Mouse (Mus musculus): Measurements from ENCODE around the gene Osgep. TPM values are rescaled to one million over a fixed set of nuclear protein-coding genes. Genes with fewer than 3 reads are reported as not detected.
"Not testable (repeated sequence)": the region's sequence is repeated elsewhere in the genome, so short reads cannot be mapped to it uniquely, and the experiment has no call there.

The Osgep gene
- polyA plus RNA-seq, 1 experiment from 2014 or later = 117 TPM

DNA sequence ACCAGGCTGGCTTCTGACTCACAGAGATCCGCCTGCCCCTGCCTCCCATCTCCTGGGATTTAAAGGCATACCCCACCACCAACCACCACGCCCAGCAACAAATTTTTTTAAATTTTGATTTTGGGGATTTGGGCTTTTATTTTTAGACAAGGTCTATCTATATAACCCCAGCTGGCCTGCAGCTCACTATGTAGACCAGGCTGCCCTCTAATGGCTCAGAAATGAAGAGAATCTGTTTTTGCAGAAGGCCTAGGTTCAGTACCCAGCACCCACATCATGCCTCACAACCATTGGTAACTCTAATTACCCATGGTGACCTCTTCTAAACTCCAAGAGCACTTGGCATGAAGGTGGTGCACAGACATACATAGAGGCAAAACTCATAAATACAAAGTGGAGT lies 53.4 kb downstream of the Osgep start:
- Histone ChIP-seq H3K27ac (ENCODE audit: low read length) (no peak overlapping the region), H3K36me3 (ENCODE audit: control insufficient read depth, insufficient read depth, low read length) (no peaks in the 10 kb centered on the region), H3K9ac (ENCODE audit: low read depth, low read length) (no peak overlapping the region), H3K4me1 (ENCODE audit: control insufficient read depth, insufficient read depth, low read length) (peaks cover 4% of the 10 kb centered on the region), H3K4me3 (ENCODE audit: low read depth, low read length) (peak overlapping the region; percentile 50; the same call in 1 of the 2 replicates), H3K9me3 (replicated peaks; ENCODE audit: control insufficient read depth, low read length, poor library complexity, severe bottlenecking) (no peaks in the 10 kb centered on the region), H3K4me2 (ENCODE audit: low read length) (peak overlapping the region; percentile 67), H3K27me3 (ENCODE audit: control insufficient read depth, insufficient read depth, low read depth, low read length) (no peaks in the 10 kb centered on the region)
- ATAC-seq = no peak
- WGBS = 98% methylated on average over 2 of the region's 2 CpGs

DNA sequence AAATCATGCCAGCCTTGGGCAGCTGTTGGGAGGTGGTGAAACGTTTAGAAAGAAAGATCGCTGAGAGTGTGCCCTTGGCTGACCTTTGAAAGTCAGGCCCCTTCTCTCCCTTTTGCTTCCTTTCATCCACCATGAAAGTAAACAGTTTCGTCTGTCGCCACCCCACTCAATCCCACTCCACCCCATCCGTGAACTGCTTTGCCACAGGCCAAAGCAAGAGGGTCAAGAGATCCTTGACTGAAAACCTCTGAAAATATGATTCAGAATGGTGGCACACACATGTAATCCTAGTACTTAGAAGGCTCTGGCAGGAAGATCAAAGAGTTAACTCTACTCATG lies 53.9 kb downstream of the Osgep start:
- Histone ChIP-seq H3K27me3 (ENCODE audit: control insufficient read depth, insufficient read depth, low read depth, low read length) (no peaks in the 10 kb centered on the region), H3K9ac (ENCODE audit: low read depth, low read length) (peak overlapping the region; percentile 65), H3K4me2 (ENCODE audit: low read length) (peak overlapping the region; percentile 67), H3K27ac (ENCODE audit: low read length) (peak overlapping the region; percentile 5; the same call in 1 of the 2 replicates), H3K4me3 (ENCODE audit: low read depth, low read length) (peak overlapping the region; percentile 50), H3K9me3 (replicated peaks; ENCODE audit: control insufficient read depth, low read length, poor library complexity, severe bottlenecking) (no peaks in the 10 kb centered on the region), H3K4me1 (ENCODE audit: control insufficient read depth, insufficient read depth, low read length) (peaks cover 4% of the 10 kb centered on the region), H3K36me3 (ENCODE audit: control insufficient read depth, insufficient read depth, low read length) (no peaks in the 10 kb centered on the region)
- no peak; the same call in 1 of the 2 replicates for ATAC-seq
- WGBS = 34% methylated on average over 5 of the region's 5 CpGs

GRCm38 (mm10) chr14:50869889-50870804 lies 54.5 kb downstream of the Osgep start, which contains the start of gene Tep1:
Gene Tep1, minus strand, starts transcription at chr14:50870560.
- peak within 1 kb of the TSS; percentile 67 for H3K4me2 ChIP-seq (ENCODE audit: low read length)
- ATAC-seq = peak; percentile 95
- H3K9me3 ChIP-seq (replicated peaks; ENCODE audit: control insufficient read depth, low read length, poor library complexity, severe bottlenecking) = no peaks in the 10 kb centered on the region
- peak within 1 kb of the TSS; percentile 5; the same call in 1 of the 2 replicates for H3K27ac ChIP-seq (ENCODE audit: low read length)
- no peaks in the 10 kb centered on the region for H3K36me3 ChIP-seq (ENCODE audit: control insufficient read depth, insufficient read depth, low read length)
- peak within 1 kb of the TSS; percentile 50 for H3K4me3 ChIP-seq (ENCODE audit: low read depth, low read length)
- H3K9ac ChIP-seq (ENCODE audit: low read depth, low read length) = peak within 1 kb of the TSS; percentile 65
- peaks cover 4% of the 10 kb centered on the region for H3K4me1 ChIP-seq (ENCODE audit: control insufficient read depth, insufficient read depth, low read length)
- 10% methylated on average over 32 of the region's 32 CpGs for WGBS
- no peaks in the 10 kb centered on the region for H3K27me3 ChIP-seq (ENCODE audit: control insufficient read depth, insufficient read depth, low read depth, low read length)

DNA sequence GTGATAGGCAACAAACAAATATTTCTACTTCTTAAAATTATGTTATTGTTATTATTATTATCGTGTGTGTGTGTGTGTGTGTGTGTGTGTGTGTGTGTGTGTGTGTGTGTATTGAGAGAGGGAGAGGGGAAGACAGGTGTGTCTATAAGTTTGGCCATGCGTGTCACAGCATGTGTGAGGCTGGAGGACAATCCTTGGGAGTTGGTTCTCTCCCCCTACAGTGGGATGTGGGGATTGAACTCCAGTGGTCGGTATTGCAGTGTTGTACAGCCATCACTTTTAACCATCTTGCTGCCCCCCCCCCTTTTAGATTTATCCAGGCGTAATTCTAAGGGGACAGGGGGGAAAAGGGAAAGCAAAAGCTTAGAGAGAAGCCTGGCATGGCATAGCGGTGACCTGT lies 56.0 kb downstream of the Osgep start:
- WGBS = 88% methylated on average over 5 of the region's 5 CpGs
- ATAC-seq = no peak

DNA sequence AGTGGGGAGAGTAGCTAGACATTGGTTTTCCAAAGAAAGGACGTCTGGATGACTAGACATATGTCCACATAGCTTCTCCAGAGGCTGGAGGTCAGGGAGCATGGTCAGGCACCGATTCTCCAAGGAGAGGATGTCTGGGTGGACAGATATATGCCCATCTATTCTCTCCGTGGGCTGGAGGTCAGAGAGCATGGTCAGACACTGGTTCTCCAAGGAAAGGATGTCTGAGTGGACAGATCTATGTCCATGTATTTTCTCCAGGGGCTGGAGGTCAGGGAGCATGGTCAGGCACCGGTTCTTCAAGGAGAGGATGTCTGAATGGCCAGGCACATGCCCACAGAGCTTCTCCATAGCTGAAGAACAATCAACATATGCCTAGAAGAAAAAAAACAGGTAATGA lies 56.5 kb downstream of the Osgep start:
- WGBS = 85% methylated on average over 4 of the region's 4 CpGs
- no peaks in the 10 kb centered on the region for H3K36me3 ChIP-seq (ENCODE audit: control insufficient read depth, insufficient read depth, low read length)
- H3K4me2 ChIP-seq (ENCODE audit: low read length) = no peak overlapping the region
- no peak overlapping the region for H3K27ac ChIP-seq (ENCODE audit: low read length)
- peaks cover 4% of the 10 kb centered on the region for H3K4me1 ChIP-seq (ENCODE audit: control insufficient read depth, insufficient read depth, low read length)
- H3K4me3 ChIP-seq (ENCODE audit: low read depth, low read length) = no peak overlapping the region
- H3K9me3 ChIP-seq (replicated peaks; ENCODE audit: control insufficient read depth, low read length, poor library complexity, severe bottlenecking) = no peaks in the 10 kb centered on the region
- H3K27me3 ChIP-seq (ENCODE audit: control insufficient read depth, insufficient read depth, low read depth, low read length) = no peaks in the 10 kb centered on the region
- no peak for ATAC-seq
- no peak overlapping the region for H3K9ac ChIP-seq (ENCODE audit: low read depth, low read length)

More for the DNA sequence above, 56.0 kb downstream of the Osgep start:
- peaks cover 4% of the 10 kb centered on the region for H3K4me1 ChIP-seq (ENCODE audit: control insufficient read depth, insufficient read depth, low read length)
- no peak overlapping the region for H3K9ac ChIP-seq (ENCODE audit: low read depth, low read length)
- no peaks in the 10 kb centered on the region for H3K36me3 ChIP-seq (ENCODE audit: control insufficient read depth, insufficient read depth, low read length)
- H3K27me3 ChIP-seq (ENCODE audit: control insufficient read depth, insufficient read depth, low read depth, low read length) = no peaks in the 10 kb centered on the region
- H3K4me3 ChIP-seq (ENCODE audit: low read depth, low read length) = no peak overlapping the region
- no peaks in the 10 kb centered on the region for H3K9me3 ChIP-seq (replicated peaks; ENCODE audit: control insufficient read depth, low read length, poor library complexity, severe bottlenecking)
- H3K27ac ChIP-seq (ENCODE audit: low read length) = no peak overlapping the region
- H3K4me2 ChIP-seq (ENCODE audit: low read length) = no peak overlapping the region

DNA sequence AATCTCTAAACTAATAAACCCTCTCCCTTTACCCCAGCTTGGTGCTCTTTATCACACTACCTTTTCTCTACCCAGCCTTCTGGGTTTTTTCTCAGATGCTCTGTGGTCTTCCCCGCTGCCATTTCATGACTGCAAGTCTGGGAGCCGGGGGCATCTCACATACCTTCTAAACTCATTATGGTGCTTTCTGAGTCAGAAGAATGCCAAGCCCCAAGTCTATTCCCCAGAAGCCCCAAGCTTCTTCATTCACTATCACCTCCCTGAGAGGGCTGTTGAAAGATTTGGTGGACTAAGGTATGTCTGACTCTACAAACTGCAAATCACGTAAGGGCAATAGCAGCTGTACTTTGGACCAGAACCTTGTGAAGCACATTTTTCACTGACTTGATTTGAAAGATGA lies 57.7 kb downstream of the Osgep start:
- no peak for ATAC-seq
- Histone ChIP-seq H3K9me3 (replicated peaks; ENCODE audit: control insufficient read depth, low read length, poor library complexity, severe bottlenecking) (no peaks in the 10 kb centered on the region), H3K36me3 (ENCODE audit: control insufficient read depth, insufficient read depth, low read length) (no peaks in the 10 kb centered on the region), H3K4me2 (ENCODE audit: low read length) (no peak overlapping the region), H3K9ac (ENCODE audit: low read depth, low read length) (no peak overlapping the region), H3K4me1 (ENCODE audit: control insufficient read depth, insufficient read depth, low read length) (peaks cover 4% of the 10 kb centered on the region), H3K4me3 (ENCODE audit: low read depth, low read length) (no peak overlapping the region), H3K27me3 (ENCODE audit: control insufficient read depth, insufficient read depth, low read depth, low read length) (no peaks in the 10 kb centered on the region), H3K27ac (ENCODE audit: low read length) (no peak overlapping the region)
- WGBS = 95% methylated on average over 3 of the region's 3 CpGs

GRCm38 (mm10) chr14:50865005-50865404 lies 59.7 kb downstream of the Osgep start:
- H3K4me1 ChIP-seq (ENCODE audit: control insufficient read depth, insufficient read depth, low read length); H3K27ac ChIP-seq (ENCODE audit: low read length); ATAC-seq; H3K4me3 ChIP-seq (ENCODE audit: low read depth, low read length); H3K36me3 ChIP-seq (ENCODE audit: control insufficient read depth, insufficient read depth, low read length); H3K9ac ChIP-seq (ENCODE audit: low read depth, low read length); H3K27me3 ChIP-seq (ENCODE audit: control insufficient read depth, insufficient read depth, low read depth, low read length); H3K9me3 ChIP-seq (replicated peaks; ENCODE audit: control insufficient read depth, low read length, poor library complexity, severe bottlenecking); H3K4me2 ChIP-seq (ENCODE audit: low read length): not testable (repeated sequence)

- no peaks in the 10 kb centered on the region for H3K36me3 ChIP-seq (ENCODE audit: control insufficient read depth, insufficient read depth, low read length)
- no peaks in the 10 kb centered on the region for H3K4me1 ChIP-seq (ENCODE audit: control insufficient read depth, insufficient read depth, low read length)
- no peak overlapping the region for H3K4me3 ChIP-seq (ENCODE audit: low read depth, low read length)
- no peak overlapping the region for H3K9ac ChIP-seq (ENCODE audit: low read depth, low read length)
- no peak for ATAC-seq
- no peaks in the 10 kb centered on the region for H3K9me3 ChIP-seq (replicated peaks; ENCODE audit: control insufficient read depth, low read length, poor library complexity, severe bottlenecking)
- WGBS = 90% methylated on average over 10 of the region's 10 CpGs
- no peak overlapping the region for H3K27ac ChIP-seq (ENCODE audit: low read length)
- no peaks in the 10 kb centered on the region for H3K27me3 ChIP-seq (ENCODE audit: control insufficient read depth, insufficient read depth, low read depth, low read length)
- no peak overlapping the region for H3K4me2 ChIP-seq (ENCODE audit: low read length)
These were observed 62.1 kb downstream of the Osgep start for GRCm38 (mm10) chr14:50862641-50863040.
